8 mouse cellular contexts compared by ENCODE assay signal in genomic region chr5:25705567-25706349, GRCm38 (mm10). TPM values are rescaled to one million over a fixed set of nuclear protein-coding genes. Genes with fewer than 3 reads are reported as not detected.
DNase-seq lines count a peak whose midpoint lies in the region; ATAC-seq and TF ChIP-seq lines count a peak whose summit lies in the region.

Xrcc2 (minus strand) TSS chr5:25705825.

- H3K27ac ChIP-seq in forebrain, embryonic 13.5 days: peak within 1 kb of the TSS; percentile 69
- peak within 1 kb of the TSS; percentile 66 for H3K27ac ChIP-seq in neural tube, embryonic 15.5 days (replicated peaks)

- H3K4me2 ChIP-seq in forebrain, embryonic 13.5 days: peak within 1 kb of the TSS; percentile 75
- peak within 1 kb of the TSS; percentile 83 for H3K4me2 ChIP-seq in neural tube, embryonic 15.5 days

- peak within 1 kb of the TSS; percentile 92 for H3K9ac ChIP-seq in forebrain, embryonic 13.5 days
- H3K9ac ChIP-seq in neural tube, embryonic 15.5 days (replicated peaks): peak within 1 kb of the TSS; percentile 66

- H3K27me3 ChIP-seq in E14TG2a.4 (ENCODE audit: insufficient read depth, low read length): no peaks in the 10 kb centered on the region
- no peaks in the 10 kb centered on the region for H3K27me3 ChIP-seq in forebrain, embryonic 13.5 days
- no peaks in the 10 kb centered on the region for H3K27me3 ChIP-seq in neural tube, embryonic 15.5 days (replicated peaks)

- peak; percentile 97 for ATAC-seq in forebrain, embryonic 13.5 days
- ATAC-seq in neural tube, embryonic 15.5 days (ENCODE audit: low FRiP score): peak; percentile 98

- peak; percentile 91 for DNase-seq in c-Kit-positive CD71-positive TER-119-positive erythroid progenitor cells, embryonic 14.5 days (ENCODE audit: low spot score)
- peak; percentile 97 to 98 for DNase-seq in heart, postnatal 14 days
- DNase-seq in layer of hippocampus, adult 11-12 months (ENCODE audit: low spot score): peak; percentile 97
- peak; percentile 94 to 95 for DNase-seq in lung, adult 18-20 months
- peak; percentile 93 for DNase-seq in testis, postnatal 14 days (ENCODE audit: low spot score)

- no peaks in the 10 kb centered on the region for H3K9me3 ChIP-seq in E14TG2a.4 (ENCODE audit: low read length)
- H3K9me3 ChIP-seq in forebrain, embryonic 13.5 days (replicated peaks): no peaks in the 10 kb centered on the region
- H3K9me3 ChIP-seq in neural tube, embryonic 15.5 days (replicated peaks): no peaks in the 10 kb centered on the region

- H3K4me3 ChIP-seq in E14TG2a.4 (replicated peaks; ENCODE audit: low read length): peak within 1 kb of the TSS; percentile 94
- peak within 1 kb of the TSS; percentile 87 for H3K4me3 ChIP-seq in forebrain, embryonic 13.5 days
- peak within 1 kb of the TSS; percentile 87 for H3K4me3 ChIP-seq in neural tube, embryonic 15.5 days (replicated peaks)

- TF ChIP-seq CTCF in E14TG2a.4 (conservative IDR thresholded peaks at IDR 0.05; ENCODE audit: low read length): no peak

- H3K36me3 ChIP-seq in E14TG2a.4 (ENCODE audit: insufficient read depth, low read length): peaks cover 26% of the 10 kb centered on the region
- H3K36me3 ChIP-seq in forebrain, embryonic 13.5 days (ENCODE audit: poor library complexity, severe bottlenecking): no peaks in the 10 kb centered on the region
- H3K36me3 ChIP-seq in neural tube, embryonic 15.5 days: no peaks in the 10 kb centered on the region

- intact Hi-C loops in heart, postnatal 14 days (cut with DNase I): no loop called here

- H3K4me1 ChIP-seq in E14TG2a.4 (replicated peaks; ENCODE audit: low read depth, low read length): peaks cover 18% of the 10 kb centered on the region
- peaks cover 15% of the 10 kb centered on the region for H3K4me1 ChIP-seq in forebrain, embryonic 13.5 days
- peaks cover 17% of the 10 kb centered on the region for H3K4me1 ChIP-seq in neural tube, embryonic 15.5 days

- 7% methylated on average over 51 of the region's 51 CpGs for WGBS in forebrain, embryonic 13.5 days
- WGBS in neural tube, embryonic 15.5 days: 8% methylated on average over 51 of the region's 51 CpGs

RNA-seq across cellular contexts. Expression of gene Xrcc2, which starts in this region (rescaled TPM):
- polyA plus RNA-seq in forebrain, embryonic 13.5 days (2015; fragmentation: Nextera tagmentation; extraction: Ambion mirVana): 10.8 and 11.3 TPM in 2 replicates
- 1 to 10 TPM; 5.8 to 6.4 TPM for total RNA-seq in heart, postnatal 14 days (2021)
- 4.4 and 6.0 TPM in 2 replicates for polyA plus RNA-seq in neural tube, embryonic 15.5 days (2015; fragmentation: Nextera tagmentation; extraction: Ambion mirVana)

Comparison
In these comparisons a context has a peak if more than half of its experiments do, and no peak if none do; other contexts are left out.
1. Peak in every context shown above with its lines: DNase-seq, ATAC-seq, H3K4me3 ChIP-seq and H3K27ac ChIP-seq.